Mouse (Mus musculus) hindbrain, embryonic 10.5 days (tissue): ENCODE data around the gene Cs. TPM values are rescaled to one million over a fixed set of nuclear protein-coding genes. Genes with fewer than 3 reads are reported as not detected.
A peak's percentile ranks its signal among the peaks of the same experiment; 100 is the strongest.

Experiments
- DNase-seq: peaks from one replicate; pipeline ENCODE4 v3.0.0-alpha.2; 2017; ENCODE audit warnings: low spot score
- H3K27ac ChIP-seq: fragments of 300-500 bp; sonication (generic); 2 replicates; pipeline ENCODE4 v1.5.1; 2016; ENCODE audit warnings: mild to moderate bottlenecking, moderate library complexity
- H3K27me3 ChIP-seq: fragments of 300-500 bp; sonication (generic); 2 replicates; pipeline ENCODE4 v1.6.1; 2016; ENCODE audit warnings: mild to moderate bottlenecking; ENCODE audit not compliant: poor library complexity, insufficient read depth, severe bottlenecking
- H3K36me3 ChIP-seq: fragments of 300-500 bp; sonication (generic); 2 replicates; pipeline ENCODE4 v1.6.1; 2016; ENCODE audit warnings: mild to moderate bottlenecking, moderate library complexity
- H3K4me1 ChIP-seq: fragments of 300-500 bp; sonication (generic); replicated peaks from 2 replicates; pipeline ENCODE4 v1.6.1; 2016; ENCODE audit warnings: mild to moderate bottlenecking
- H3K4me3 ChIP-seq: fragments of 300-500 bp; sonication (generic); 2 replicates; pipeline ENCODE4 v1.5.1; 2016; ENCODE audit warnings: mild to moderate bottlenecking, moderate library complexity
- H3K9me3 ChIP-seq: fragments of 300-500 bp; sonication (generic); 2 replicates; pipeline ENCODE4 v1.6.1; 2016; ENCODE audit warnings: mild to moderate bottlenecking, moderate library complexity
- WGBS: fragments of 180-500 bp; shearing (Covaris S2); methylation state at CpG from one replicate; pipeline ENCODE4 v1.1.7; 2016; 5-methylcytosine and 5-hydroxymethylcytosine counted together
- polyA plus RNA-seq: library from polyadenylated mRNA; unstranded; fragments of >200 nt; fragmentation: Nextera tagmentation; extraction: Ambion mirVana; gene quantifications from 2 replicates; pipeline ENCODE4 v1.2.1, GENCODE M21; 2016

Gene Cs
- polyA plus RNA-seq, 1 experiment from 2014 or later = 231 TPM

- WGBS = 88% methylated on average over 2 of the region's 2 CpGs
- peak overlapping the region; percentile 100 for H3K4me3 ChIP-seq
- no peaks in the 10 kb centered on the region for H3K27me3 ChIP-seq
- H3K4me1 ChIP-seq = peaks cover 28% of the 10 kb centered on the region
- H3K27ac ChIP-seq = no peak overlapping the region
- no peak for DNase-seq
- peaks cover 31% of the 10 kb centered on the region for H3K36me3 ChIP-seq
- H3K9me3 ChIP-seq = no peaks in the 10 kb centered on the region
Measured at GRCm38 (mm10) chr10:128338948-128339347, 1.4 kb downstream of the Cs start.

GRCm38 (mm10) chr10:128340257-128340656, 2.7 kb downstream of the Cs start:
- WGBS = 87% methylated on average over 2 of the region's 2 CpGs
- no peak for DNase-seq
- peaks cover 38% of the 10 kb centered on the region for H3K36me3 ChIP-seq
- H3K9me3 ChIP-seq = no peaks in the 10 kb centered on the region
- H3K4me3 ChIP-seq = no peak overlapping the region
- H3K4me1 ChIP-seq = peaks cover 31% of the 10 kb centered on the region
- H3K27me3 ChIP-seq = no peaks in the 10 kb centered on the region
- H3K27ac ChIP-seq = no peak overlapping the region

DNA sequence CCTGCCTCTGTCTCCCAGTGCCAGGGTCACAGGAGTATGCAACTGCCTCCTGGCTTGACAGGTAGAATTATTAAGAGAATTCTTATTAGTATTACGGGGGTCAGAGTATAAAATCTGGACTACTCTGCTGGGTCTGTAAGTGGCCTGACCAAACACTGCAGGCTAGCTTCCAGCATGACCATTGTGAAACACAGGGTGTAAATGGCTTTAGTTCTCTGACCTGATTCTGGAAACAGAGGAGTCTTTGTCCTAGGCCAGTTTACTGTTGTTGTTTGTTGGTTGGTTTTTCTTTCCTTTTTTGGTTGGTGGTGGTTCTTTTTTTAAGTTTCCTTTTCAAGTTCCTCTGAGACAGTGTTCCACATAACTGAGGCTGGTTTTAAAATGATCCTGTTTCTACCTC, 5.9 kb downstream of the Cs start:
- no peak for DNase-seq
- Histone ChIP-seq H3K9me3 (no peaks in the 10 kb centered on the region), H3K4me1 (peaks cover 18% of the 10 kb centered on the region), H3K27me3 (no peaks in the 10 kb centered on the region), H3K36me3 (peaks cover 54% of the 10 kb centered on the region), H3K4me3 (no peak overlapping the region), H3K27ac (no peak overlapping the region)
- 93% methylated on average over 1 of the region's 1 CpGs for WGBS

- no peaks in the 10 kb centered on the region for H3K27me3 ChIP-seq
- H3K4me1 ChIP-seq = peaks cover 7% of the 10 kb centered on the region; the same call in 1 of the 2 replicates
- peaks cover 58% of the 10 kb centered on the region for H3K36me3 ChIP-seq
- 83% methylated on average over 7 of the region's 7 CpGs for WGBS
- no peak overlapping the region for H3K4me3 ChIP-seq
- no peak for DNase-seq
- no peak overlapping the region for H3K27ac ChIP-seq
- no peaks in the 10 kb centered on the region for H3K9me3 ChIP-seq
Measured at GRCm38 (mm10) chr10:128344568-128345275, 7.2 kb downstream of the Cs start.

GRCm38 (mm10) chr10:128347541-128347940, 10.0 kb downstream of the Cs start:
- peaks cover 68% of the 10 kb centered on the region for H3K36me3 ChIP-seq
- H3K4me3 ChIP-seq = no peak overlapping the region
- peaks cover 3% of the 10 kb centered on the region; the same call in 1 of the 2 replicates for H3K4me1 ChIP-seq
- no peak overlapping the region for H3K27ac ChIP-seq
- no peak for DNase-seq
- H3K9me3 ChIP-seq = no peaks in the 10 kb centered on the region
- H3K27me3 ChIP-seq = no peaks in the 10 kb centered on the region
- WGBS = 93% methylated on average over 8 of the region's 8 CpGs

DNA sequence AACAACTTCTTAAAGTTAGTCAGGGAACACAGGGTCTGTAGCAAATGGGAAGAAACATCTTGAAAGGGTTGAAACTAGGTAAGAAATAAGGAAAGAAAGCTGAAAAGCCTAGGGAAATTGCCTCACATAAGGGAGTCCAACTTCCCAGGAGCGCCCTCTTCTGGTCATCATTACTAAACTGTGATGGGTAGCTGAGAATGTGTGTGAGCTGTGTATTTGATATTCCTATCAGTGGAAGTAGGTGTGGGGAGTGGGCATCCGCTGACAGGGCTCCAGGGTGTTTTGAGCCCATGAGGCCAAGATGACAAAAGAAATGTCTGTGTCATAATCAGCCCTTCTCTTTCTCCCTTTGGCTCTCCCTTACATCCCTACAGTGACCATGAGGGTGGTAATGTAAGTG, 21.3 kb downstream of the Cs start:
- WGBS = 57% methylated on average over 2 of the region's 2 CpGs
- Histone ChIP-seq H3K4me3 (no peak overlapping the region), H3K9me3 (no peaks in the 10 kb centered on the region), H3K27me3 (no peaks in the 10 kb centered on the region), H3K36me3 (peaks cover 97% of the 10 kb centered on the region), H3K27ac (no peak overlapping the region), H3K4me1 (no peaks in the 10 kb centered on the region)
- no peak for DNase-seq

DNA sequence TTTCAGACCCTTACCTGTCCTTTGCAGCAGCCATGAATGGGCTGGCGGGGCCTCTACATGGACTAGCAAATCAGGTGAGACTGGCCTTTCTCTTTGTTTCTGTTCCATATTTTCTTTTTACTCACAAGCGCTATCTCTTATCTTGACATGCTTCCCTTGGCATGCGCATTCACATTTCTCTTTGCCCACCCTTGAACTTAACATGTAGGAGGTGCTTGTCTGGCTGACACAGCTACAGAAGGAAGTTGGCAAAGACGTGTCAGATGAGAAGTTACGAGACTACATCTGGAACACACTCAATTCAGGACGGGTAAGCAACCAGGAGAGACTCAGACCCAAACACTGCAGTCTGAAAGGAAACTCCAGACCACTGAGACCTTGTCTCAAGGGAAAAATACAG, 21.7 kb downstream of the Cs start:
- H3K27me3 ChIP-seq = no peaks in the 10 kb centered on the region
- 94% methylated on average over 6 of the region's 6 CpGs for WGBS
- no peak overlapping the region for H3K27ac ChIP-seq
- H3K4me1 ChIP-seq = no peaks in the 10 kb centered on the region
- no peak overlapping the region for H3K4me3 ChIP-seq
- no peak for DNase-seq
- H3K36me3 ChIP-seq = peaks cover 97% of the 10 kb centered on the region
- H3K9me3 ChIP-seq = no peaks in the 10 kb centered on the region

DNA sequence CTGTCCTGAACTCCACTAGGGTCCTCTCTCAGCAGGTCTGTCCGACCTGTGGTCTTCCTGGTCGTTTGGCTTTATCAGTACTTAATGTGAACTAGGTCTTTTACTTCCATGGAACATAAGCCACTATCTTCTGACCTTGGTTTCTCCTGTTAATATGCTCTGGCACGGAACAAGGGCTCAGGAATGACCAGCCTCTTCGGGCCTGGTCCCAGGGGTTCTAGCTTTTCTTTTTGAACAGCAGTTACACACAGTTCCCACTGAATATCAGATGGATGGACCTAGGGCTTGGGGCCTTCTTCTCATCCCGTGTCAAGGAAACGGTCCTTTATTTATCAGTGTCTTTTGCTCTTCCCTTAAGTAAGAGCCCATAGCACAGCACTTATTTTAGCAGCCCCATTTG, 24.3 kb downstream of the Cs start:
- H3K9me3 ChIP-seq = no peaks in the 10 kb centered on the region
- 91% methylated on average over 6 of the region's 6 CpGs for WGBS
- no peak for DNase-seq
- H3K4me1 ChIP-seq = no peaks in the 10 kb centered on the region
- no peak overlapping the region for H3K27ac ChIP-seq
- no peaks in the 10 kb centered on the region for H3K27me3 ChIP-seq
- peaks cover 89% of the 10 kb centered on the region for H3K36me3 ChIP-seq
- H3K4me3 ChIP-seq = no peak overlapping the region

DNA sequence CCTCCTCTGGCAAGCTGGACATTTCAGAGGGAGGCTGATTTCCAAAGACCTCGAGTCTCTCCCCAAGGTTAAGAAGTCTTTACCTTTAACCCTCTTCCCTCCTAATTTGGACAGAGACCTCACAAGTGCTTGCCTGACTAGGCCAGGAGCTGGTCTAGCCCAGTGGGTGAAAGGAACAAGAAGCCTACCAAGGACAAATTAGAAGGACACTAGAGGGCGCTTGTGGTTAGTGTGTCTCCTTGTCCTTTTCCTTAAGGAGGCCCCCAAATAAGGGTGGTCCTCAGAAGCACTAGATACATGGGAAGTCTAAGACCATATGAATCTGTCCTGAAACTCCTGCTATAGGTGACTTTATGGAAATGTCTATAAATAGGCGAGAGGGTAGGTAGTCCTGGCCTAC, 25.0 kb downstream of the Cs start:
- 53% methylated on average over 3 of the region's 3 CpGs for WGBS
- Histone ChIP-seq H3K27ac (no peak overlapping the region), H3K9me3 (no peaks in the 10 kb centered on the region), H3K4me3 (no peak overlapping the region), H3K4me1 (peaks cover 2% of the 10 kb centered on the region), H3K27me3 (no peaks in the 10 kb centered on the region), H3K36me3 (peaks cover 81% of the 10 kb centered on the region)
- peak; percentile 23 for DNase-seq

GRCm38 (mm10) chr10:128367899-128368401, 30.4 kb downstream of the Cs start:
- Histone ChIP-seq H3K27me3 (no peaks in the 10 kb centered on the region), H3K4me3 (peak overlapping the region; percentile 80), H3K9me3 (no peaks in the 10 kb centered on the region), H3K36me3 (peaks cover 28% of the 10 kb centered on the region), H3K4me1 (peaks cover 25% of the 10 kb centered on the region), H3K27ac (peak overlapping the region; percentile 89)
- 17% methylated on average over 19 of the region's 19 CpGs for WGBS
- DNase-seq = no peak

GRCm38 (mm10) chr10:128368402-128369217, 31.1 kb downstream of the Cs start, which contains the start of gene Coq10a:
Gene Coq10a (minus strand): TSS chr10:128368997.
- Histone ChIP-seq H3K27ac (peak within 1 kb of the TSS; percentile 89), H3K9me3 (no peaks in the 10 kb centered on the region), H3K4me3 (peak within 1 kb of the TSS; percentile 80), H3K27me3 (no peaks in the 10 kb centered on the region), H3K4me1 (peaks cover 25% of the 10 kb centered on the region), H3K36me3 (peaks cover 21% of the 10 kb centered on the region)
- DNase-seq = peak; percentile 92
- under 1% methylated on average over 87 of the region's 87 CpGs for WGBS

DNA sequence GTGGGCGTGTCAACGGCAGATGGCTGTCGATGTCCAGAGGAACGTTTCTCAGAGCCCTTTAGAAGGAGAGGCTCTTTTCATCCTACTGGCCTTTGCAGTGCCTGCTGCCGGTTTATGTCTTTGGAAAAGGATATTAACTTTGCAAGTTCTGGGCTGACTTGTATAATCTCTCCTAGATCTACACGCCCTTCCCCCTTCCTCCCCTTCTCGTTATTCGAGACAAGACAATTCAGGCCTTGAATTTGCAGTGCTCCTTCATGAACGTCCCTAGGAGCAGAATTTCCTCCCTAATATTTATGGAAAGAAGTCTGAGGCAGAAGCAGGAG, 31.6 kb downstream of the Cs start:
- H3K4me1 ChIP-seq = peaks cover 25% of the 10 kb centered on the region
- H3K36me3 ChIP-seq = peaks cover 15% of the 10 kb centered on the region
- H3K9me3 ChIP-seq = no peaks in the 10 kb centered on the region
- peak overlapping the region; percentile 89 for H3K27ac ChIP-seq
- no peaks in the 10 kb centered on the region for H3K27me3 ChIP-seq
- WGBS = 9% methylated on average over 9 of the region's 9 CpGs
- H3K4me3 ChIP-seq = peak overlapping the region; percentile 80
- DNase-seq = no peak

DNA sequence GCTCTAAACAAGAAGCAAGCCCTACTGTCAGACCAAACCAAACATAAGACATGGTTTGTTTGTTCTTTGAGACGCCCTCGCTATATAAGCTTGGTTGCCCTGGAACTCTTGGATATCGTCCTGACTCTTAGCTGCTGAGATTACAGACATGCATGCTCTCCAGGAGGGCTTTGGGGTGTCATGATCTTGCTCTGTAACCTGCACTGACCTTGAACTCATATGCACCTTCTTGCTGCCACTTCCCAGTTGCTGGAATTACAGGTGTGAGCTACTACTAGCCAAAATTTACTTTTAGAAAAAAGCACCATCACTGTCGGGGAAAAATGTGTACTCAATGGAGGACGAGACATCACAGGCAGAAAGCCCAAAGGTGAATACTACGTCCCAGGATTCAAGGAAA, 32.1 kb downstream of the Cs start:
- no peaks in the 10 kb centered on the region for H3K9me3 ChIP-seq
- H3K4me1 ChIP-seq = peaks cover 25% of the 10 kb centered on the region
- peak overlapping the region; percentile 80 for H3K4me3 ChIP-seq
- no peaks in the 10 kb centered on the region for H3K27me3 ChIP-seq
- no peak for DNase-seq
- H3K27ac ChIP-seq = peak overlapping the region; percentile 89
- 85% methylated on average over 6 of the region's 6 CpGs for WGBS
- H3K36me3 ChIP-seq = peaks cover 11% of the 10 kb centered on the region
